ENCODE assay signal across 8 mouse cellular contexts in genomic region chr4:117835531-117836111, GRCm38 (mm10). TPM values are rescaled to one million over a fixed set of nuclear protein-coding genes. Genes with fewer than 3 reads are reported as not detected.
DNase-seq lines count a peak whose midpoint lies in the region; ATAC-seq and TF ChIP-seq lines count a peak whose summit lies in the region.

No protein-coding gene starts in this region.

- H3K4me3 ChIP-seq in E14TG2a.4 (replicated peaks; ENCODE audit: low read length): peak overlapping the region; percentile 94
- peak overlapping the region; percentile 88 for H3K4me3 ChIP-seq in kidney, embryonic 16.5 days (ENCODE audit: low read length)
- H3K4me3 ChIP-seq in liver, embryonic 13.5 days (replicated peaks): peak overlapping the region; percentile 95
- H3K4me3 ChIP-seq in neural tube, embryonic 13.5 days: peak overlapping the region; percentile 73

- TF ChIP-seq CTCF in E14TG2a.4 (conservative IDR thresholded peaks at IDR 0.05; ENCODE audit: low read length): no peak

- H3K4me2 ChIP-seq in kidney, embryonic 16.5 days (replicated peaks; ENCODE audit: low read depth, low read length): peak overlapping the region; percentile 95
- peak overlapping the region; percentile 90 for H3K4me2 ChIP-seq in liver, embryonic 13.5 days
- peak overlapping the region; percentile 71 for H3K4me2 ChIP-seq in neural tube, embryonic 13.5 days

- ATAC-seq in kidney, embryonic 16.5 days (ENCODE audit: low FRiP score, low TSS enrichment): peak; percentile 35
- peak; percentile 57 for ATAC-seq in liver, embryonic 13.5 days (ENCODE audit: low read depth)
- peak; percentile 48 for ATAC-seq in neural tube, embryonic 13.5 days (ENCODE audit: low read depth)

- H3K36me3 ChIP-seq in E14TG2a.4 (ENCODE audit: insufficient read depth, low read length): no peaks in the 10 kb centered on the region
- H3K36me3 ChIP-seq in kidney, embryonic 16.5 days (ENCODE audit: insufficient read depth, low read length): no peaks in the 10 kb centered on the region
- peaks cover 38% of the 10 kb centered on the region for H3K36me3 ChIP-seq in liver, embryonic 13.5 days
- H3K36me3 ChIP-seq in neural tube, embryonic 13.5 days: no peaks in the 10 kb centered on the region

- peaks cover 28% of the 10 kb centered on the region for H3K4me1 ChIP-seq in E14TG2a.4 (replicated peaks; ENCODE audit: low read depth, low read length)
- H3K4me1 ChIP-seq in kidney, embryonic 16.5 days (ENCODE audit: insufficient read depth, low read length): peaks cover 21% of the 10 kb centered on the region
- H3K4me1 ChIP-seq in liver, embryonic 13.5 days (replicated peaks): peaks cover 83% of the 10 kb centered on the region
- peaks cover 11% of the 10 kb centered on the region for H3K4me1 ChIP-seq in neural tube, embryonic 13.5 days (replicated peaks)

- WGBS in kidney, embryonic 16.5 days: under 1% methylated on average over 60 of the region's 60 CpGs
- WGBS in liver, embryonic 13.5 days (ENCODE audit: insufficient replicate concordance): under 1% methylated on average over 59 of the region's 60 CpGs
- under 1% methylated on average over 60 of the region's 60 CpGs for WGBS in neural tube, embryonic 13.5 days

- DNase-seq in 3T3-L1 (ENCODE audit: low read depth, low spot score): peak; percentile 44
- peak; percentile 53 for DNase-seq in cerebellum, adult 11-12 months
- peak; percentile 51 to 57 for DNase-seq in frontal cortex, postnatal 10 days (ENCODE audit: low spot score in 2 of 2)
- DNase-seq in liver, embryonic 13.5 days: peak; percentile 81
- peak; percentile 38 for DNase-seq in thymus, postnatal 14 days

- H3K27ac ChIP-seq in kidney, embryonic 16.5 days (ENCODE audit: low read length): peak overlapping the region; percentile 85
- peak overlapping the region; percentile 100 for H3K27ac ChIP-seq in liver, embryonic 13.5 days
- H3K27ac ChIP-seq in neural tube, embryonic 13.5 days (replicated peaks): peak overlapping the region; percentile 88

- peak overlapping the region; percentile 84 for H3K9ac ChIP-seq in kidney, embryonic 16.5 days (replicated peaks; ENCODE audit: low read length)
- peak overlapping the region; percentile 98 for H3K9ac ChIP-seq in liver, embryonic 13.5 days
- peak overlapping the region; percentile 80 for H3K9ac ChIP-seq in neural tube, embryonic 13.5 days

- H3K9me3 ChIP-seq in E14TG2a.4 (ENCODE audit: low read length): no peaks in the 10 kb centered on the region
- H3K9me3 ChIP-seq in kidney, embryonic 16.5 days (ENCODE audit: low read length): no peaks in the 10 kb centered on the region
- no peaks in the 10 kb centered on the region for H3K9me3 ChIP-seq in liver, embryonic 13.5 days (replicated peaks)
- no peaks in the 10 kb centered on the region for H3K9me3 ChIP-seq in neural tube, embryonic 13.5 days

- peaks cover 71% of the 10 kb centered on the region for H3K27me3 ChIP-seq in E14TG2a.4 (ENCODE audit: insufficient read depth, low read length)
- no peaks in the 10 kb centered on the region for H3K27me3 ChIP-seq in kidney, embryonic 16.5 days (ENCODE audit: insufficient read depth, low read length)
- H3K27me3 ChIP-seq in liver, embryonic 13.5 days: no peaks in the 10 kb centered on the region
- H3K27me3 ChIP-seq in neural tube, embryonic 13.5 days: peaks cover 17% of the 10 kb centered on the region; the same call in 1 of the 2 replicates

RNA-seq across cellular contexts. Expression of gene Slc6a9, which starts 1.3 kb away (rescaled TPM):
- polyA plus RNA-seq in kidney, embryonic 16.5 days (2015; fragmentation: Nextera tagmentation; extraction: Ambion mirVana): 12.3 and 13.4 TPM in 2 replicates
- polyA plus RNA-seq in liver, embryonic 13.5 days (2015; fragmentation: Nextera tagmentation; extraction: Ambion mirVana): 45.2 TPM in 2 replicates
- polyA plus RNA-seq in neural tube, embryonic 13.5 days (2015; fragmentation: Nextera tagmentation; extraction: Ambion mirVana): 29.1 and 31.1 TPM in 2 replicates

RNA-seq across cellular contexts. Expression of gene Ccdc24, which starts 36.7 kb away (rescaled TPM):
- polyA plus RNA-seq in kidney, embryonic 16.5 days (2015; fragmentation: Nextera tagmentation; extraction: Ambion mirVana): 1.2 and 2.4 TPM in 2 replicates
- polyA plus RNA-seq in liver, embryonic 13.5 days (2015; fragmentation: Nextera tagmentation; extraction: Ambion mirVana): 1.0 and 1.1 TPM in 2 replicates
- 1.7 and 2.5 TPM in 2 replicates for polyA plus RNA-seq in neural tube, embryonic 13.5 days (2015; fragmentation: Nextera tagmentation; extraction: Ambion mirVana)

RNA-seq across cellular contexts. Expression of gene B4galt2, which starts 47.7 kb away (rescaled TPM):
- 18.0 TPM in 2 replicates for polyA plus RNA-seq in kidney, embryonic 16.5 days (2015; fragmentation: Nextera tagmentation; extraction: Ambion mirVana)
- polyA plus RNA-seq in liver, embryonic 13.5 days (2015; fragmentation: Nextera tagmentation; extraction: Ambion mirVana): 1.8 and 1.9 TPM in 2 replicates
- 43.7 and 45.5 TPM in 2 replicates for polyA plus RNA-seq in neural tube, embryonic 13.5 days (2015; fragmentation: Nextera tagmentation; extraction: Ambion mirVana)

RNA-seq across cellular contexts. Expression of gene Atp6v0b, which starts 51.5 kb away (rescaled TPM):
- 270 and 305 TPM in 2 replicates for polyA plus RNA-seq in kidney, embryonic 16.5 days (2015; fragmentation: Nextera tagmentation; extraction: Ambion mirVana)
- 158 and 159 TPM in 2 replicates for polyA plus RNA-seq in liver, embryonic 13.5 days (2015; fragmentation: Nextera tagmentation; extraction: Ambion mirVana)
- 442 and 475 TPM in 2 replicates for polyA plus RNA-seq in neural tube, embryonic 13.5 days (2015; fragmentation: Nextera tagmentation; extraction: Ambion mirVana)

RNA-seq across cellular contexts. Expression of gene Dph2, which starts 56.2 kb away (rescaled TPM):
- 22.1 and 22.7 TPM in 2 replicates for polyA plus RNA-seq in kidney, embryonic 16.5 days (2015; fragmentation: Nextera tagmentation; extraction: Ambion mirVana)
- polyA plus RNA-seq in liver, embryonic 13.5 days (2015; fragmentation: Nextera tagmentation; extraction: Ambion mirVana): 9.8 and 10.5 TPM in 2 replicates
- polyA plus RNA-seq in neural tube, embryonic 13.5 days (2015; fragmentation: Nextera tagmentation; extraction: Ambion mirVana): 21.3 and 22.0 TPM in 2 replicates

Comparison
In these comparisons a context has a peak if more than half of its experiments do, and no peak if none do; other contexts are left out.
1. Peak in every context shown above with its lines: DNase-seq, ATAC-seq, H3K4me3 ChIP-seq and H3K27ac ChIP-seq.